Mouse (Mus musculus) stomach, embryonic 15.5 days (tissue): ENCODE measurements around the gene Gm5244. TPM values are rescaled to one million over a fixed set of nuclear protein-coding genes. Genes with fewer than 3 reads are reported as not detected.

Source experiments
- ATAC-seq: fragments of 200-750 bp; cut with Nextera tagmentation; 2 replicates; pipeline ENCODE4 v1.8.0; 2017; ENCODE audit warnings: low read depth, moderate number of reproducible peaks, moderate TSS enrichment; ENCODE audit not compliant: insufficient read depth, low FRiP score
- H3K27ac ChIP-seq: fragments of 300-500 bp; sonication (generic); 2 replicates; pipeline ENCODE4 v1.5.1; 2015; ENCODE audit warnings: mild to moderate bottlenecking, inconsistent platforms
- H3K27me3 ChIP-seq: fragments of 300-500 bp; sonication (generic); replicated peaks from 2 replicates; pipeline ENCODE4 v1.6.1; 2015; ENCODE audit warnings: inconsistent platforms
- H3K36me3 ChIP-seq: fragments of 300-500 bp; sonication (generic); 2 replicates; pipeline ENCODE4 v1.6.1; 2015; ENCODE audit warnings: inconsistent platforms
- H3K4me1 ChIP-seq: fragments of 300-500 bp; sonication (generic); 2 replicates; pipeline ENCODE4 v1.6.1; 2015; ENCODE audit warnings: inconsistent platforms
- H3K4me2 ChIP-seq: fragments of 300-500 bp; sonication (generic); 2 replicates; pipeline ENCODE4 v1.6.1; 2015; ENCODE audit warnings: mild to moderate bottlenecking, inconsistent platforms
- H3K4me3 ChIP-seq: fragments of 300-500 bp; sonication (generic); replicated peaks from 2 replicates; pipeline ENCODE4 v1.5.1; 2015; ENCODE audit warnings: inconsistent platforms
- H3K9ac ChIP-seq: fragments of 300-500 bp; sonication (generic); 2 replicates; pipeline ENCODE4 v1.6.1; 2015; ENCODE audit warnings: inconsistent platforms
- H3K9me3 ChIP-seq: fragments of 300-500 bp; sonication (generic); 2 replicates; pipeline ENCODE4 v1.6.1; 2016; ENCODE audit warnings: inconsistent platforms
- WGBS: fragments of 180-500 bp; shearing (Covaris S2); methylation state at CpG from one replicate; pipeline ENCODE4 v1.1.7; 2015; 5-methylcytosine and 5-hydroxymethylcytosine counted together
- polyA plus RNA-seq: library from polyadenylated mRNA; unstranded; fragments of >200 nt; fragmentation: Nextera tagmentation; extraction: Ambion mirVana; gene quantifications from 2 replicates; pipeline ENCODE4 v1.2.1, GENCODE M21; 2015

The Gm5244 gene
- not detected in 2 replicates for polyA plus RNA-seq

DNA sequence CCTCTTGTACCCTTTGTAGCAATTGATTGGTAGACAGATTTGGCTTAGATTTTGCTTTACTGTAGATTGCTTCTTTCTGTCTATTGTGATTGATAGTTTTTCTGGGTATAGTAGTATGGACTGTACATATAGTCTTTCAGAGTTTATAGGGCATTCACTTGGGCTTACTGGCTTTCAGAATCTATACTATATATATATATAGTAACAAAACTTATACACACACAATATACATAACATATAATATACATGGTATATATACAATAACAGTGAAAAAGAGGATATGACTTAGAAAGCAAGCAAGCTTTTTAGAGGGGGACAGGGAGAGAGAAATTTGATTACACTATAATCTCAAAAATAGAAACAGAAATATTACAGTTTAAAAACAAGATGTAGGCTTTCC, at the start of gene Gm5244:
Gene Gm5244, plus strand, starts transcription at position 301 of the 400 bp plus-strand sequence.
- Histone ChIP-seq H3K4me2 (no peak within 1 kb of the TSS), H3K4me3 (no peak within 1 kb of the TSS), H3K9ac (no peak within 1 kb of the TSS), H3K27me3 (no peaks in the 10 kb centered on the region), H3K36me3 (no peaks in the 10 kb centered on the region), H3K9me3 (no peaks in the 10 kb centered on the region), H3K27ac (no peak within 1 kb of the TSS), H3K4me1 (no peaks in the 10 kb centered on the region)
- ATAC-seq: no peak

DNA sequence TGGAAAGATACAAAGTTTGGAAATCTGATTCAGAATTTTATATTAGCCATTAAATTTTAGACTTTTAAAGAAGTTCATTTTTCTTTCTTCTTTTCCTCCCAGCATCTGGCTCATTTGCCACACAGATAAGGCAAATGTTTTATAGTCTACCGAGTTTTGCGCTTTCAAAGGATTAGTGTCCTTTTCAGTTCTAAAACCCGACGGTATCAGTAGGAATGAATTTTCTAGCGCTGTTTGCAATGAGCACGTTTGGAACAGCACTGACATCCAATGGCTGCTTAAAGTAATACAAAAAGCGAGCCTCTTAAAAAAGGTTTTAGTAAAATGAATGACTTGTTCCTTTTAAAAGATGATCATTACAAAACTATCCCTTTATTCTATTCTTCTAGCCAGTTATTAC, 49.4 kb upstream of the Gm5244 start:
- H3K9me3 ChIP-seq: no peaks in the 10 kb centered on the region
- peak overlapping the region; percentile 100 for H3K27ac ChIP-seq
- peak overlapping the region; percentile 96 for H3K4me3 ChIP-seq
- ATAC-seq: no peak
- no peaks in the 10 kb centered on the region for H3K27me3 ChIP-seq
- 0% methylated on average over 7 of the region's 7 CpGs for WGBS
- peak overlapping the region; percentile 74 for H3K4me2 ChIP-seq
- peak overlapping the region; percentile 55; the same call in 1 of the 2 replicates for H3K9ac ChIP-seq
- H3K36me3 ChIP-seq: no peaks in the 10 kb centered on the region
- H3K4me1 ChIP-seq: no peaks in the 10 kb centered on the region

DNA sequence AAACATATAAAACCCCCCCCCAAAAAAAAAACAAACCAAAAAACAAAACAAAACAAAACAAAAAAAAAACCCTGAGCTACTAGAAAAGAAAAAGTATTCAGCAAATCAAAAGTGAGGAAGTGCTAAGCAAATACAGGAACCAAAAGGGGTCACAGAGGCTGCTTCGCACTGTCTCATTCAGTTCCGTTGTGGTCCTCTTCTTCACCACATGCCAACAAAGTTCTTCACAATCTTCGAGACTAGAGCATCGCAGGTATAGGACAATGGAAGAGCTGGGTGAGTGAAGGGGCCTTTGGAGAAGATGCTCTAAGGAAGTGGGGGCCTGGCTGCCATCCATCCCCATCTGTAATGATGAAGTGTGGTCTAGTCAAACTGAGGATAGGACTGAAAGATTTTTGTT, 48.1 kb upstream of the Gm5244 start:
- no peaks in the 10 kb centered on the region for H3K27me3 ChIP-seq
- H3K4me2 ChIP-seq: no peak overlapping the region
- no peaks in the 10 kb centered on the region for H3K4me1 ChIP-seq
- H3K36me3 ChIP-seq: no peaks in the 10 kb centered on the region
- no peak for ATAC-seq
- H3K9me3 ChIP-seq: no peaks in the 10 kb centered on the region
- 72% methylated on average over 4 of the region's 4 CpGs for WGBS
- H3K4me3 ChIP-seq: no peak overlapping the region
- no peak overlapping the region for H3K27ac ChIP-seq
- no peak overlapping the region for H3K9ac ChIP-seq

GRCm38 (mm10) chr19:12799081-12799480, 47.4 kb upstream of the Gm5244 start:
- 83% methylated on average over 3 of the region's 3 CpGs for WGBS
- ATAC-seq: no peak
- no peak overlapping the region for H3K4me2 ChIP-seq
- H3K4me3 ChIP-seq: no peak overlapping the region
- H3K36me3 ChIP-seq: no peaks in the 10 kb centered on the region
- no peak overlapping the region for H3K27ac ChIP-seq
- no peaks in the 10 kb centered on the region for H3K27me3 ChIP-seq
- no peaks in the 10 kb centered on the region for H3K9me3 ChIP-seq
- no peaks in the 10 kb centered on the region for H3K4me1 ChIP-seq
- H3K9ac ChIP-seq: no peak overlapping the region

DNA sequence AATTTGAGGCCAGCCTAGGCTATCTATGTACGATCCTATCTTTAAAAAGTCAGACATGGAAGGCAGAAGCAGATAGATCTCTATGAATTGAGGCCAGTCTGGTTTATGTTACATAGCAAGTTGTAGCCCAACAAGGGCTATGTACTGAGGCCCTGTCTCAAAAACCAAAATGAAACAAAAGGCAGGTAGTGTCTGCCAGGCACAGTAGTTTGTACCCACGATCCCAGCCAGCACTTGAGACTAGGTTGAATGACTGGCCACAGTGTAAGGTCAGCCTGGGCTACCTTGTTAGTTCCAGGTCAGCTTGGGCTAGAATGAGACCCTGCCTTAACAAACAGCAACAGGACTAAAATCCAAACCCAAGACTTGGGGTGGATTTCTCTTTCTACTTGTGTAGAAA, 45.9 kb upstream of the Gm5244 start:
- Histone ChIP-seq H3K4me3 (no peak overlapping the region), H3K27me3 (no peaks in the 10 kb centered on the region), H3K4me2 (no peak overlapping the region), H3K9ac (no peak overlapping the region), H3K27ac (no peak overlapping the region), H3K4me1 (no peaks in the 10 kb centered on the region), H3K36me3 (no peaks in the 10 kb centered on the region), H3K9me3 (no peaks in the 10 kb centered on the region)
- 68% methylated on average over 2 of the region's 2 CpGs for WGBS
- ATAC-seq: no peak

DNA sequence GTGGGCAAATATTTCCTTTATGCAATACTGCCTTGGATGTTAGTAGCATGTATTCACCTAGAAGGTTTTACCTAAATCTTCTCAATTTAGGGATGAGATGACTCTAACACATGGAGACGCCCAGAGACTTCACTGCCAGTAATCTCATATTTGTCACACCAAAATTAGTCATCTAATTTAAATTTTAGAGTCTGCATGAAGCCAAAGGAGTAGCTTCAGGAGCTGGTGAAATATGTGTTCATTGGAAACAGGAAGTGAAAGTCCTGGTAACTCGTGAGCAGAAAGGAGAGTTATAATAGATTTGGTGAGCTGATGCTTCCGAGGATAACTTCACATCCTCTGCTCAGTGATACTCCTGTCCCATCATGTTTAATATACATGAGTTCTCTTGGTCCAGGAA, 45.4 kb upstream of the Gm5244 start:
- Histone ChIP-seq H3K27ac (no peak overlapping the region), H3K4me2 (no peak overlapping the region), H3K9ac (no peak overlapping the region), H3K4me3 (no peak overlapping the region), H3K36me3 (no peaks in the 10 kb centered on the region), H3K27me3 (no peaks in the 10 kb centered on the region), H3K4me1 (no peaks in the 10 kb centered on the region), H3K9me3 (no peaks in the 10 kb centered on the region)
- no peak for ATAC-seq
- 61% methylated on average over 3 of the region's 3 CpGs for WGBS

DNA sequence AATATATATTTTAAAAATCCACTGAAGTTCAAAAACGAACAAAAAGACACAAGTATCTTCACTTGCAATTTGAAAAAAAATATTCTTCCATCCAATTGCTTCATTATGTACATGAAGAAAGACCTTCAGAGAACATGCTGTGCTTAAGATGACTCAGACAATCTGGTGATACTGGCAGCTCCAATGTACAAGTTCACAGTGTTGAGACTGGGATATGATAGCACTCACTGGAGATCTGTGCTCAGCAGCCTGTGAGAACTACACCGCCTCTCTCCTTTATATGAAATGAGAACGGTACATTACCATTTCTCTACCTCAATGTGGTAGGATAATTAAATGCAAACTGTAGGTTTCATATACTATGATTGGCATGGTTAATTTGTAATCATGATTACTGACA, 43.7 kb upstream of the Gm5244 start:
- no peak overlapping the region for H3K9ac ChIP-seq
- 77% methylated on average over 3 of the region's 3 CpGs for WGBS
- H3K4me2 ChIP-seq: no peak overlapping the region
- H3K9me3 ChIP-seq: no peaks in the 10 kb centered on the region
- no peaks in the 10 kb centered on the region for H3K4me1 ChIP-seq
- no peak overlapping the region for H3K4me3 ChIP-seq
- no peaks in the 10 kb centered on the region for H3K36me3 ChIP-seq
- no peak overlapping the region for H3K27ac ChIP-seq
- no peak for ATAC-seq
- no peaks in the 10 kb centered on the region for H3K27me3 ChIP-seq

GRCm38 (mm10) chr19:12804237-12804636, 42.2 kb upstream of the Gm5244 start:
- no peak overlapping the region for H3K4me3 ChIP-seq
- H3K9me3 ChIP-seq: no peaks in the 10 kb centered on the region
- H3K9ac ChIP-seq: no peak overlapping the region
- H3K27ac ChIP-seq: no peak overlapping the region
- no peak for ATAC-seq
- H3K4me1 ChIP-seq: no peaks in the 10 kb centered on the region
- H3K4me2 ChIP-seq: no peak overlapping the region
- no peaks in the 10 kb centered on the region for H3K36me3 ChIP-seq
- no peaks in the 10 kb centered on the region for H3K27me3 ChIP-seq
- 81% methylated on average over 1 of the region's 1 CpGs for WGBS

DNA sequence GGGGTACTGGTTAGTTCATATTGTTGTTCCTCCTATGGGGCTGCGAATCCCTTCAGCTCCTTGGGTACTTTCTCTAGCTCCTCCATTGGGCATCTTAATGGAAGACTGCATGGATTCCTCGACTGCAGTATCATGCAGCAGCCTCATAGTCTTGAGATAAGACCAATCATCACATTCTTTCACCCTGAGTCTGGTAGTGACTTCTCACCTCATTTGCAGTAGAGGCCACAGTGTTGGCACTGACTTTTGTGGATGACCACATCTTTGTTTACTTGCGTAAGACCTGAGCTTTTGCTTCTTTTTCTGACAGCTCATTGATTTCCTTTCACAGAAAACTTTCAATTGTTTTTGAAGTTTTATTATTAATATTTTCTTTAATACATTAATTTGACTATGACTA, 40.8 kb upstream of the Gm5244 start:
- H3K4me3 ChIP-seq: no peak overlapping the region
- H3K36me3 ChIP-seq: no peaks in the 10 kb centered on the region
- no peak overlapping the region for H3K4me2 ChIP-seq
- H3K4me1 ChIP-seq: no peaks in the 10 kb centered on the region
- H3K27ac ChIP-seq: no peak overlapping the region
- WGBS: 83% methylated on average over 3 of the region's 3 CpGs
- H3K9ac ChIP-seq: no peak overlapping the region
- no peaks in the 10 kb centered on the region for H3K9me3 ChIP-seq
- ATAC-seq: no peak
- no peaks in the 10 kb centered on the region for H3K27me3 ChIP-seq

DNA sequence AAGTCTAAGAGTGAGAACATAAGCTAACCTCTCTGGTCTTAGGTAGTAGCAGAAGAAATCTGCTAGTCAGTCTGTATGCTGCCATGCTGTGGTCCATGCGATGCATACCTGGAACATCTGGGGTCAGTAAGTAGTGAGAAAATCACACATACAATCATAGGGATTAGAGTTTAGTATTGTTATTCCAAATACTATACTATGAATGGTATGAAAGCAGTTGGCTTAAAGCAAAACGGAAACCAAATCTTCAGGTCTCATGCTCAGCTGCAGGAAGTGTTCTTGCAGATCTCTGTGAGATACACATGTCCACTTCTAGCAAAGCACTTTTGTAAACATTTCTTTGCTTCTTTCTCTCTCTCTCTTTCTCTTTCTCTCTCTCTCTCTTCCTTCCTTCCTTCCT, 40.3 kb upstream of the Gm5244 start:
- 66% methylated on average over 2 of the region's 2 CpGs for WGBS
- Histone ChIP-seq H3K4me3 (no peak overlapping the region), H3K9ac (no peak overlapping the region), H3K9me3 (no peaks in the 10 kb centered on the region), H3K27ac (no peak overlapping the region), H3K4me1 (no peaks in the 10 kb centered on the region), H3K4me2 (no peak overlapping the region), H3K36me3 (no peaks in the 10 kb centered on the region), H3K27me3 (no peaks in the 10 kb centered on the region)
- ATAC-seq: no peak

- Histone ChIP-seq H3K36me3 (no peaks in the 10 kb centered on the region), H3K4me2 (no peak overlapping the region), H3K27ac (no peak overlapping the region), H3K9ac (no peak overlapping the region), H3K4me1 (no peaks in the 10 kb centered on the region), H3K27me3 (no peaks in the 10 kb centered on the region), H3K9me3 (no peaks in the 10 kb centered on the region), H3K4me3 (no peak overlapping the region)
- no peak for ATAC-seq
- 59% methylated on average over 1 of the region's 1 CpGs for WGBS
Measured at GRCm38 (mm10) chr19:12812644-12813364, 33.7 kb upstream of the Gm5244 start.

- no peaks in the 10 kb centered on the region for H3K9me3 ChIP-seq
- 85% methylated on average over 1 of the region's 1 CpGs for WGBS
- H3K9ac ChIP-seq: no peak overlapping the region
- H3K36me3 ChIP-seq: no peaks in the 10 kb centered on the region
- no peak overlapping the region for H3K27ac ChIP-seq
- H3K4me2 ChIP-seq: no peak overlapping the region
- H3K27me3 ChIP-seq: no peaks in the 10 kb centered on the region
- H3K4me3 ChIP-seq: no peak overlapping the region
- ATAC-seq: no peak
- H3K4me1 ChIP-seq: no peaks in the 10 kb centered on the region
Measured at GRCm38 (mm10) chr19:12813883-12814282, 32.6 kb upstream of the Gm5244 start.

- no peak overlapping the region for H3K4me3 ChIP-seq
- no peaks in the 10 kb centered on the region for H3K36me3 ChIP-seq
- no peak for ATAC-seq
- H3K9me3 ChIP-seq: no peaks in the 10 kb centered on the region
- H3K9ac ChIP-seq: no peak overlapping the region
- WGBS: 71% methylated on average over 1 of the region's 1 CpGs
- H3K27ac ChIP-seq: no peak overlapping the region
- no peaks in the 10 kb centered on the region for H3K27me3 ChIP-seq
- no peaks in the 10 kb centered on the region for H3K4me1 ChIP-seq
- no peak overlapping the region for H3K4me2 ChIP-seq
Measured at GRCm38 (mm10) chr19:12818507-12818906, 28.0 kb upstream of the Gm5244 start.
